Mouse (Mus musculus): Measurements from ENCODE around the gene Cyp4f17.
"Not testable (repeated sequence)": the region's sequence is repeated elsewhere in the genome, so short reads cannot be mapped to it uniquely, and the experiment has no call there.

Cyp4f17 gene

DNA sequence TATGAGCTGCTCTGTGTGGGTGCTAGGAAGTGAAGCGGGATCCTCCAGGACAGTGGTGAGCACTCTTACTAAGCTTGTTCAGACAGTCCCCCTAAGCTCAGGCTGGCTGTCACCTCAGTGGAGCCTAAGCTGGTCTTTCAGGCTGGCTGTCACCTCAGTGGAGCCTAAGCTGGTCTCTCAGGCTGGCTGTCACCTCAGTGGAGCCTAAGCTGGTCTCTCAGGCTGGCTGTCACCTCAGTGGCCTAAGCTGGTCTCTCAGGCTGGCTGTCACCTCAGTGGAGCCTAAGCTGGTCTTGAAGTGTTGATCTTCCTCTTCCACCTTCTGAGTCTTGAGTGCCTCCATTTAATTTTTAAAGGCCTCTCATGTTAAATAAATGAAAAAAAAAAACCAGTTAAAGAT lies 20.5 kb downstream of the Cyp4f17 start:
- not testable (repeated sequence) for DNase-seq (ENCODE audit: extremely low spot score, low spot score)

DNA sequence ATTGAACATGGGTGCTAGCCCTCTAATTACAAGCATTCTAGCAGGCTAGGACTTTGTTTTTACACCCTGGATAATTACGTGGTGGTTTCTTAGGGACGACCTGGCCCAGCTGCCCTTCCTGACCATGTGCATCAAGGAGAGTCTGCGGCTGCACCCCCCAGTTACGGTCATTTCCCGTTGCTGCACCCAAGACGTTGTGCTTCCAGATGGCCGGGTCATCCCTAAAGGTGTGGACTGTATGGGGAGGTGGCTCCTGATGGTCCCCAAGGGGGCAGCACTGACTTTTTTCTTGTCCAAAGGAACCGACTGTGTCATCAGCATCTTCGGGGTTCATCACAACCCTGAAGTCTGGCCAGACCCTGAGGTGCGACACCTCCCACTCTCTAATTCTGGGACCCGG lies 21.9 kb downstream of the Cyp4f17 start:
- DNase-seq (ENCODE audit: extremely low spot score, low spot score), result no peak

- peak; percentile 89 for DNase-seq (ENCODE audit: extremely low spot score, low spot score)
Observed at GRCm38 (mm10) chr17:32528408-32529337, 22.8 kb downstream of the Cyp4f17 start.

- not testable (repeated sequence) for DNase-seq (ENCODE audit: extremely low spot score, low spot score)
Observed at GRCm38 (mm10) chr17:32532356-32532755, 26.5 kb downstream of the Cyp4f17 start.

DNA sequence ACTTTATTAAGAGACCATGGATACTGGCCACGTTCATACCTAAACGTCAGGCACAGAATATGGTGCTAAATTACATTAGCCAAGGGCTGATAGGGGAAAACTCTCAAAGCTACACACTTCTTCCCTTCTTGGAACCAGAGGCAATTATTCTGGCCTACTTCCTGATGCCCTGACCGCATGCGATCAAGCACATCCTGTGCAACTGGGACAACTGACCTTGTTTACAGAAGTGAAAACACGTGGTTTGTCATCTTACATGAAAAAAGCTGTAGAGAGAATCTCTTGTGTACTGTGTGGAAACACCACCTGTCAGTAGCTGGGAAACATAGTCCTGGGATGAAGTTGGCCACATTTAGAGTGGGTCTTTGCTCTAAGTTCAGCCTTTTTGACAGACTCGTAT lies 28.2 kb downstream of the Cyp4f17 start:
- DNase-seq (ENCODE audit: extremely low spot score, low spot score), result no peak

DNA sequence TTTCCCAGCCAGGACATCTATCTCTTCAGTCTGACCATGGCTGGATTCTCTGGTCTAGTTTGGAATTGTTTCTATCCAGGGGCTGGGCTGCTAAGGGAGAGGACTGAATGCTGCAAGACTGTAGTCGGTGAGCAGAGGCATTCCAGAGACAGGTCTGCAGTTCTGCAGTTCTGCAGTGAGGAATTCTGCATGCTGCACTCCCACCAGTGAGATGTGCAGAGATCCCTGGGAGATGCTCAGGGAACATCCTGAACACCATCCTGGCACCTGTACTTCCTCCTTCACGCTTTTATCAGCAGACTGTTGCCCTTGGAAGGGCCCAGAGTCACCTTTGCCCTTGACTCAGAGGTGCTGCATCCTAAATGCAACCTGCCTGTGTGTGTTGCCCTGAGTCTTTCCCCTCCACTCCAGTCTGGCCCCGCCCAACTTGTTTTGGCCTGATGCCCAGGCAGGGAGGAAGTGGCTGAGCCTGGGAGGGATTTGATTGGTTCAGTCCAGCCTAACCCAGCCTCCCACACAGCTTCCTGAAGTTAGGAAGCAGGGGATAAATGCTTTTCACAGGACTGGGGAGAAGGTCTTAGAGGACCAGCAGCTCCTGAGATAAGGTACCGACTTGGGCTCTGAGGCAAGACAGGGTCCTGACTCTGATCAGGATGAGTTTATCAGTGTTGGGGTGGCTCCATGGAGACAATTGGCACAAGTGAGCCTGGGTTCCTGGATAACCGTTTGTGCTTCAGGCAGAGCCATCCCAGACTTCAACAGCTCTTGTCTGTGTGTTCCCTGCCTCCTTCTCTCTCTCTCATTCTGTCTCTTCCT lies 30.4 kb downstream of the Cyp4f17 start, which contains the start of gene Cyp4f16:
TSS of gene Cyp4f16 (plus strand) at position 508 of the 816 bp plus-strand sequence.
- peak; percentile 42 for DNase-seq (ENCODE audit: extremely low spot score, low spot score)

- DNase-seq (ENCODE audit: extremely low spot score, low spot score), result no peak
Observed at GRCm38 (mm10) chr17:32536867-32537250, 31.0 kb downstream of the Cyp4f17 start.

- not testable (repeated sequence) for DNase-seq (ENCODE audit: extremely low spot score, low spot score)
Observed at GRCm38 (mm10) chr17:32544792-32545191, 38.9 kb downstream of the Cyp4f17 start.

- not testable (repeated sequence) for DNase-seq (ENCODE audit: extremely low spot score, low spot score)
Observed at GRCm38 (mm10) chr17:32550377-32550776, 44.5 kb downstream of the Cyp4f17 start.

- peak; percentile 88 for DNase-seq (ENCODE audit: extremely low spot score, low spot score)
Observed at GRCm38 (mm10) chr17:32550900-32551770, 45.3 kb downstream of the Cyp4f17 start.

GRCm38 (mm10) chr17:32553016-32553415 lies 47.2 kb downstream of the Cyp4f17 start:
- DNase-seq (ENCODE audit: extremely low spot score, low spot score), result not testable (repeated sequence)

GRCm38 (mm10) chr17:32554368-32554767 lies 48.5 kb downstream of the Cyp4f17 start:
- not testable (repeated sequence) for DNase-seq (ENCODE audit: extremely low spot score, low spot score)

GRCm38 (mm10) chr17:32563301-32563700 lies 57.5 kb downstream of the Cyp4f17 start:
- not testable (repeated sequence) for DNase-seq (ENCODE audit: extremely low spot score, low spot score)

- not testable (repeated sequence) for DNase-seq (ENCODE audit: extremely low spot score, low spot score)
Observed at GRCm38 (mm10) chr17:32573286-32573685, 67.4 kb downstream of the Cyp4f17 start.

GRCm38 (mm10) chr17:32577496-32578186 lies 71.8 kb downstream of the Cyp4f17 start:
- DNase-seq (ENCODE audit: extremely low spot score, low spot score), result no peak
